Mouse (Mus musculus): ENCODE measurements around the gene Gm11146.

DNA sequence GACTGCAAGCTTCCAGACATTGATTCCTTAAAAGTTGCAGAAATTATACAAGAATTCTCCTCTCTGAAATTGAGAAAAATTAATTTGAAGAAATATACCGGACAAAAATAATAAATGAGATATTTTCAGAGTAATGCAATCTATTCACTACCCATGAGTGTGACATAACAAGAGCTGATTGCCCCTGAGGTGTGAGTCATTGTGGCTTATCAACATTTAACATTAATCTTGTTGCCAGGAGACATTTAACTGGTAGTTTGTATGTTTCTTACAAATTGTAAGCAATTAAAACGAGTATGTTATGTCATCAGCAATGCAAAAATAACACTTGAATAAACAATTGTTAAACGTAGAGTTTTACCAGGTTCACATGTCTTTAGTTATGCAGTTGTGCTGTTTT lies 33.5 kb downstream of the Gm11146 start:
- no peak for TF ChIP-seq CTCF (IDR thresholded peaks at IDR 0.05; ENCODE audit: low read depth, low read length)
- TF ChIP-seq POLR2A (IDR thresholded peaks at IDR 0.05; ENCODE audit: borderline replicate concordance, low read depth, low read length): no peak

Data from bone marrow macrophage, adult 2 months (primary cell).